8 mouse cellular contexts compared by ENCODE assay signal in the genomic region with DNA sequence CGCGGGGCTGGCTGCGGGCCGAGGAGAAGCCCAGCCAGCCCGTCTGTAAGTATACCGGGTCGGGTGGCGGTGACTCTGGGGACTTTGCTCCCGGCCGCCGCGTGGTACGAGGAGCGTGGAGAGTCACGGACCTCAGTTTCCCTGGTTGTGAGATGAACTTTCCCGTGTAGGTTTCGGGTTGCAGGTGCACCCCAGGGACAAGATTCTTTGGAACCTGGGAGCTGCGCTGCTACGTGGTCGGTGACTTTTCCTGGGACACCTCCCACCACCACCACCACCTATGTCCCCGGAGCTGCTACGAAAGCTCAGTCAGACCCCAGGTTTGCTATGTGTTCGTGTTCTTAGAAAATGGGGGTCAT. TPM values are rescaled to one million over a fixed set of nuclear protein-coding genes. Genes with fewer than 3 reads are reported as not detected.
DNase-seq lines count a peak whose midpoint lies in the region; ATAC-seq and TF ChIP-seq lines count a peak whose summit lies in the region.

No protein-coding gene starts in this region.

- intact Hi-C loops in left cerebral cortex, postnatal 25 days (cut with DNase I) = loop anchor here (1.0 to 5.0 kb wide), 4 partner anchors 19 to 137 kb away; a partner anchor contains a TSS

- peak overlapping the region; percentile 72 for H3K4me2 ChIP-seq in embryonic facial prominence, embryonic 12.5 days (replicated peaks)
- H3K4me2 ChIP-seq in intestine, embryonic 14.5 days (ENCODE audit: low read length) = peak overlapping the region; percentile 84
- peak overlapping the region; percentile 65 for H3K4me2 ChIP-seq in neural tube, embryonic 12.5 days (replicated peaks)

- no peaks in the 10 kb centered on the region for H3K27me3 ChIP-seq in liver, adult 2 months (ENCODE audit: control insufficient read depth, insufficient read depth, low read length)
- no peaks in the 10 kb centered on the region for H3K27me3 ChIP-seq in embryonic facial prominence, embryonic 12.5 days
- no peaks in the 10 kb centered on the region for H3K27me3 ChIP-seq in intestine, embryonic 14.5 days (replicated peaks; ENCODE audit: control insufficient read depth, insufficient read depth, low read length)
- H3K27me3 ChIP-seq in neural tube, embryonic 12.5 days (replicated peaks) = no peaks in the 10 kb centered on the region

- ATAC-seq in embryonic facial prominence, embryonic 12.5 days (ENCODE audit: insufficient number of reproducible peaks, insufficient read depth, low FRiP score, low TSS enrichment) = no peak
- ATAC-seq in intestine, embryonic 14.5 days (replicated peaks; ENCODE audit: low FRiP score, low TSS enrichment, low read depth) = no peak
- no peak for ATAC-seq in neural tube, embryonic 12.5 days (ENCODE audit: low FRiP score, low read depth)

- H3K4me3 ChIP-seq in liver, adult 2 months (ENCODE audit: insufficient read depth, low read depth, low read length) = peak overlapping the region; percentile 80
- peak overlapping the region; percentile 70 for H3K4me3 ChIP-seq in embryonic facial prominence, embryonic 12.5 days
- peak overlapping the region; percentile 85 for H3K4me3 ChIP-seq in intestine, embryonic 14.5 days (ENCODE audit: low read depth, low read length)
- H3K4me3 ChIP-seq in neural tube, embryonic 12.5 days = peak overlapping the region; percentile 74

- DNase-seq in liver, adult 2 months (ENCODE audit: extremely low read depth, low read depth, low spot score) = no peak
- DNase-seq in liver = no peak
- no peak for DNase-seq in intestine, embryonic 14.5 days (ENCODE audit: low spot score)
- no peak for DNase-seq in left cerebral cortex, postnatal 25 days (ENCODE audit: low spot score in 2 of 2)
- no peak for DNase-seq in thymus, postnatal 36 days
- DNase-seq in spleen, postnatal 14 days (ENCODE audit: low spot score in 2 of 2) = no peak

- peaks cover 5% of the 10 kb centered on the region for H3K4me1 ChIP-seq in liver, adult 2 months (ENCODE audit: control insufficient read depth, insufficient read depth, low read length)
- H3K4me1 ChIP-seq in embryonic facial prominence, embryonic 12.5 days = peaks cover 7% of the 10 kb centered on the region; the same call in 1 of the 2 replicates
- H3K4me1 ChIP-seq in intestine, embryonic 14.5 days (replicated peaks; ENCODE audit: control insufficient read depth, insufficient read depth, low read length) = 0 out of 2 replicates have a peak, but pooled peaks cover 12% of the 10 kb centered on the region
- 0 out of 2 replicates have a peak, but pooled peaks cover 3% of the 10 kb centered on the region for H3K4me1 ChIP-seq in neural tube, embryonic 12.5 days

- WGBS in liver, adult 2 months = under 1% methylated on average over 23 of the region's 23 CpGs
- whole genome bisulfite sequencing in embryonic facial prominence, embryonic 12.5 days = under 1% methylated on average over 20 of the region's 23 CpGs
- under 1% methylated on average over 23 of the region's 23 CpGs for WGBS in intestine, embryonic 14.5 days
- 0% methylated on average over 23 of the region's 23 CpGs for WGBS in neural tube, embryonic 12.5 days

- H3K9me3 ChIP-seq in embryonic facial prominence, embryonic 12.5 days = no peaks in the 10 kb centered on the region
- no peaks in the 10 kb centered on the region for H3K9me3 ChIP-seq in intestine, embryonic 14.5 days (ENCODE audit: control insufficient read depth, low read length)
- H3K9me3 ChIP-seq in neural tube, embryonic 12.5 days = no peaks in the 10 kb centered on the region

- H3K27ac ChIP-seq in liver, adult 2 months (replicated peaks; ENCODE audit: insufficient read depth, low read depth, low read length) = peak overlapping the region; percentile 80
- peak overlapping the region; percentile 93 for H3K27ac ChIP-seq in embryonic facial prominence, embryonic 12.5 days
- H3K27ac ChIP-seq in intestine, embryonic 14.5 days (ENCODE audit: low read depth) = peak overlapping the region; percentile 44; the same call in 1 of the 2 replicates
- H3K27ac ChIP-seq in neural tube, embryonic 12.5 days = no peak overlapping the region

- H3K79me2 ChIP-seq in liver, adult 2 months (ENCODE audit: control insufficient read depth, insufficient read depth, low read length) = peaks cover 5% of the 10 kb centered on the region; the same call in 1 of the 2 replicates

- peaks cover 8% of the 10 kb centered on the region; the same call in 1 of the 2 replicates for H3K36me3 ChIP-seq in liver, adult 2 months (ENCODE audit: control insufficient read depth, insufficient read depth, low read length)
- H3K36me3 ChIP-seq in embryonic facial prominence, embryonic 12.5 days = peaks cover 20% of the 10 kb centered on the region
- H3K36me3 ChIP-seq in intestine, embryonic 14.5 days (ENCODE audit: control insufficient read depth, insufficient read depth, low read length) = peaks cover 21% of the 10 kb centered on the region
- peaks cover 12% of the 10 kb centered on the region for H3K36me3 ChIP-seq in neural tube, embryonic 12.5 days

- TF ChIP-seq POLR2A in liver, adult 2 months (IDR thresholded peaks at IDR 0.05; ENCODE audit: extremely low read depth, insufficient read depth, low read length) = no peak

- H3K9ac ChIP-seq in liver, adult 2 months (ENCODE audit: low read depth, low read length) = peak overlapping the region; percentile 89
- peak overlapping the region; percentile 72 for H3K9ac ChIP-seq in embryonic facial prominence, embryonic 12.5 days
- H3K9ac ChIP-seq in intestine, embryonic 14.5 days (ENCODE audit: low read length) = peak overlapping the region; percentile 78
- peak overlapping the region; percentile 72 for H3K9ac ChIP-seq in neural tube, embryonic 12.5 days

- no peak for TF ChIP-seq CTCF in liver, adult 2 months (IDR thresholded peaks at IDR 0.05; ENCODE audit: low read depth, low read length)

RNA-seq across cellular contexts. Expression of a gene that starts 0.3 kb away (rescaled TPM):
- 5.8 and 8.0 TPM in 2 replicates for total RNA-seq in liver, adult 2 months (2014; rRNA removed)
- 9.6 and 10.1 TPM in 2 replicates for polyA plus RNA-seq in liver, adult 2 months (2012; rRNA removed)
- 24.8 and 30.0 TPM in 2 replicates for polyA plus RNA-seq in embryonic facial prominence, embryonic 12.5 days (2016; fragmentation: Nextera tagmentation; extraction: Ambion mirVana)
- 26.2 and 27.8 TPM in 2 replicates for polyA plus RNA-seq in intestine, embryonic 14.5 days (2014; fragmentation: Nextera tagmentation; extraction: Ambion mirVana)
- 23.6 and 23.8 TPM in 2 replicates for polyA plus RNA-seq in neural tube, embryonic 12.5 days (2016; fragmentation: Nextera tagmentation; extraction: Ambion mirVana)
- total RNA-seq in left cerebral cortex, postnatal 25 days (2021) = 10 to 100 TPM; 30.1 to 30.7 TPM

RNA-seq across cellular contexts. Expression of a gene that starts 18.3 kb away (rescaled TPM):
- 10.5 and 11.9 TPM in 2 replicates for total RNA-seq in liver, adult 2 months (2014; rRNA removed)
- 17.6 and 20.2 TPM in 2 replicates for polyA plus RNA-seq in liver, adult 2 months (2012; rRNA removed)
- polyA plus RNA-seq in embryonic facial prominence, embryonic 12.5 days (2016; fragmentation: Nextera tagmentation; extraction: Ambion mirVana) = 47.5 and 47.7 TPM in 2 replicates
- 48.0 and 55.3 TPM in 2 replicates for polyA plus RNA-seq in intestine, embryonic 14.5 days (2014; fragmentation: Nextera tagmentation; extraction: Ambion mirVana)
- 50.1 and 50.2 TPM in 2 replicates for polyA plus RNA-seq in neural tube, embryonic 12.5 days (2016; fragmentation: Nextera tagmentation; extraction: Ambion mirVana)
- total RNA-seq in left cerebral cortex, postnatal 25 days (2021) = 10 to 100 TPM; 52.4 to 53.4 TPM

RNA-seq across cellular contexts. Expression of a gene that starts 37.3 kb away (rescaled TPM):
- total RNA-seq in liver, adult 2 months (2014; rRNA removed) = 26.9 and 27.5 TPM in 2 replicates
- 8.8 and 11.9 TPM in 2 replicates for polyA plus RNA-seq in liver, adult 2 months (2012; rRNA removed)
- 68.7 and 69.0 TPM in 2 replicates for polyA plus RNA-seq in embryonic facial prominence, embryonic 12.5 days (2016; fragmentation: Nextera tagmentation; extraction: Ambion mirVana)
- polyA plus RNA-seq in intestine, embryonic 14.5 days (2014; fragmentation: Nextera tagmentation; extraction: Ambion mirVana) = 50.8 and 54.2 TPM in 2 replicates
- 54.7 and 58.6 TPM in 2 replicates for polyA plus RNA-seq in neural tube, embryonic 12.5 days (2016; fragmentation: Nextera tagmentation; extraction: Ambion mirVana)
- 10 to 100 TPM; 64.5 to 72.0 TPM for total RNA-seq in left cerebral cortex, postnatal 25 days (2021)
